7 mouse cellular contexts compared by ENCODE assay signal in the genomic region with DNA sequence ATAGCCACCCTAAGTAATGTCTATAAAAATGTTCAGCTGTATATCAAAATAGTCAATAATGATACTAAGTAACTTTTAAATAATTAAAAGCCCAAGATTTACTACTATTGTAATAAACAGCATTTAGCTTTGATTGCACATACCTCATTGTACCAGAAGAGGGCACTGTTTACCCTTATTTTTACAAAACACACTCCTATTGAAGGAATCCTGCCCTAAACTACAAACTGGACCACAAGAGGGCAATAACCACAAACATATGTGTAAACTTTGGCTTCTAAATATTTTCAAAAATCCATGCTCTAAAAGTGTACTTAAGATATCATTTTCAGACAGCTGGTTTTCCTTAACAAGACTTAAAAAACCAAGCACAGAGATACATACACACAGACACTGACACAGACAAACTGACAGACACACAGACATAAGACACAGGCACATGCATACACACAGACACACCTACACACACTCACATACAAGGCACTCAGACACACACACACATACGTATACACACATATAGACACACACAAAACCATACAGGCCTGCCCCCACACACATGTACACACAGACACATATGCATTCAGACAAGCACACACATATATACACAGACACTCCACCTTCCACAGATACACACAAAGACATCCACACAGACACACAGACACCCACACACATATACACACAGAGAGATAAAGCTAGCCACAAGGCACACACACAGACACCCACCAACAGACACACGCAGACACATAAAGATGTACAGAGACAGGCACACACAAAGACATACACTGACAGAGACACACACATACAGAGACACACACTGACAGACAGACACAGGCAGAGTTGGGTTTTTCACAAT. TPM values are rescaled to one million over a fixed set of nuclear protein-coding genes. Genes with fewer than 3 reads are reported as not detected.
DNase-seq lines count a peak whose midpoint lies in the region; ATAC-seq and TF ChIP-seq lines count a peak whose summit lies in the region.

No protein-coding gene starts in this region.

- CTCF ChIA-PET in Patski (lab: Charles Lee), result interaction anchor here (0.6 to 5.0 kb wide), 46 partner anchors 9 to 237 kb away, joined by 3 to 61 read pairs (median 5); a partner anchor contains a TSS

- H3K9ac ChIP-seq in hindbrain, embryonic 16.5 days (ENCODE audit: low read depth, low read length), result no peak overlapping the region
- H3K9ac ChIP-seq in liver, embryonic 14.5 days (replicated peaks), result no peak overlapping the region

- POLR2A ChIA-PET in Patski (lab: Charles Lee), result interaction anchor here (0.6 kb wide), 1 partner anchor 28 kb away, joined by 3 read pairs; no protein-coding TSS in a partner anchor

- peak; percentile 78 for TF ChIP-seq CTCF in Patski (IDR thresholded peaks at IDR 0.05)
- peak; percentile 81 for TF ChIP-seq CTCF in liver, embryonic 14.5 days (IDR thresholded peaks at IDR 0.05; ENCODE audit: low read depth)

- H3K36me3 ChIP-seq in hindbrain, embryonic 16.5 days (ENCODE audit: control insufficient read depth, insufficient read depth, low read length), result no peaks in the 10 kb centered on the region
- H3K36me3 ChIP-seq in liver, embryonic 14.5 days (replicated peaks; ENCODE audit: control insufficient read depth, insufficient read depth, low read depth), result no peaks in the 10 kb centered on the region

- no peak overlapping the region for H3K27ac ChIP-seq in hindbrain, embryonic 16.5 days (ENCODE audit: low read depth, low read length)
- no peak overlapping the region for H3K27ac ChIP-seq in liver, embryonic 14.5 days

- no peak overlapping the region for H3K4me3 ChIP-seq in hindbrain, embryonic 16.5 days (ENCODE audit: low read length)
- H3K4me3 ChIP-seq in liver, embryonic 14.5 days (ENCODE audit: insufficient read depth in 1 of 2, low read depth in 2 of 2, low read length in 2 of 2), result no peak overlapping the region

- no peaks in the 10 kb centered on the region for H3K27me3 ChIP-seq in Patski
- H3K27me3 ChIP-seq in hindbrain, embryonic 16.5 days (replicated peaks; ENCODE audit: control insufficient read depth, insufficient read depth, low read length), result no peaks in the 10 kb centered on the region
- H3K27me3 ChIP-seq in liver, embryonic 14.5 days (ENCODE audit: control insufficient read depth, insufficient read depth, low read length), result no peaks in the 10 kb centered on the region

- no peak overlapping the region for H3K4me2 ChIP-seq in hindbrain, embryonic 16.5 days (ENCODE audit: low read length)
- no peak overlapping the region for H3K4me2 ChIP-seq in liver, embryonic 14.5 days (ENCODE audit: low read depth)

- in situ Hi-C loops in Patski (cut with MboI; ENCODE audit: low pct_unique_long_range_greater_than_20kb), result loop anchor here (25.0 kb wide), 1 partner anchor 741 kb away; a partner anchor contains a TSS

- DNase-seq in ovary, postnatal 14 days (ENCODE audit: low spot score), result peak; percentile 49
- DNase-seq in ovary, adult 18-20 months (ENCODE audit: low spot score), result no peak
- DNase-seq in Patski (ENCODE audit: low read depth, low spot score), result peak; percentile 55
- DNase-seq in liver, embryonic 14.5 days (ENCODE audit: low read depth in 3 of 3, low spot score in 3 of 3), result peak; percentile 64 to 69 (median 68)
- DNase-seq in retina, adult 2 months (ENCODE audit: low read depth, low spot score), result peak; percentile 32

- TF ChIP-seq EP300 in liver, embryonic 14.5 days (IDR thresholded peaks at IDR 0.05; ENCODE audit: low read depth), result 0 out of 2 replicates have a peak, but pooled peaks have one; percentile 30

- no peaks in the 10 kb centered on the region for H3K9me3 ChIP-seq in hindbrain, embryonic 16.5 days (ENCODE audit: control insufficient read depth, low read length)
- H3K9me3 ChIP-seq in liver, embryonic 14.5 days (ENCODE audit: control insufficient read depth, low read length), result no peaks in the 10 kb centered on the region

- peak; percentile 69 for ATAC-seq in Patski
- peak; percentile 84 for ATAC-seq in common myeloid progenitor, adult 5-6 weeks (replicated peaks; ENCODE audit: low read depth, poor library complexity, severe bottlenecking)
- ATAC-seq in hindbrain, embryonic 16.5 days, result peak; percentile 71
- ATAC-seq in liver, embryonic 14.5 days (ENCODE audit: insufficient read depth), result peak; percentile 34; the same call in 1 of the 2 replicates

- H3K4me1 ChIP-seq in hindbrain, embryonic 16.5 days (ENCODE audit: control insufficient read depth, insufficient read depth, low read depth, low read length), result no peaks in the 10 kb centered on the region
- peaks cover 0 to 4% of the 10 kb centered on the region in 2 experiments; a peak in 2 of 4 replicates for H3K4me1 ChIP-seq in liver, embryonic 14.5 days (replicated peaks; ENCODE audit: control insufficient read depth in 2 of 2, insufficient read depth in 2 of 2, low read length in 1 of 2)

- 75% methylated on average over 2 of the region's 2 CpGs for WGBS in hindbrain, embryonic 16.5 days
- WGBS in liver, embryonic 14.5 days (ENCODE audit: insufficient replicate concordance), result 63% methylated on average over 2 of the region's 2 CpGs

RNA-seq across cellular contexts. Expression of a gene that starts 21.3 kb away (rescaled TPM):
- polyA plus RNA-seq in Patski (2021), result 68.3 TPM
- 363 and 432 TPM in 2 replicates for total RNA-seq in common myeloid progenitor, adult 5-6 weeks (2017)
- 53.9 and 59.3 TPM in 2 replicates for polyA plus RNA-seq in hindbrain, embryonic 16.5 days (2015; fragmentation: Nextera tagmentation; extraction: Ambion mirVana)
- polyA plus RNA-seq in liver, embryonic 14.5 days (2012; rRNA removed), result 62.8 and 96.9 TPM in 2 replicates
- polyA plus RNA-seq in liver, embryonic 14.5 days (2014; fragmentation: Nextera tagmentation; extraction: Ambion mirVana), result 27.6 and 29.1 TPM in 2 replicates

RNA-seq across cellular contexts. Expression of a gene that starts 46.7 kb away (rescaled TPM):
- 43.4 TPM for polyA plus RNA-seq in Patski (2021)
- total RNA-seq in common myeloid progenitor, adult 5-6 weeks (2017), result 7.9 and 15.4 TPM in 2 replicates
- 51.7 and 58.7 TPM in 2 replicates for polyA plus RNA-seq in hindbrain, embryonic 16.5 days (2015; fragmentation: Nextera tagmentation; extraction: Ambion mirVana)
- polyA plus RNA-seq in liver, embryonic 14.5 days (2012; rRNA removed), result 18.1 and 22.7 TPM in 2 replicates
- 41.4 and 42.9 TPM in 2 replicates for polyA plus RNA-seq in liver, embryonic 14.5 days (2014; fragmentation: Nextera tagmentation; extraction: Ambion mirVana)

Comparison
In these comparisons a context has a peak if more than half of its experiments do, and no peak if none do; other contexts are left out.
1. ATAC-seq: peak in every context shown above with its lines; median percentile 84 in common myeloid progenitor, adult 5-6 weeks; 71 in hindbrain, embryonic 16.5 days; 69 in Patski; 34 in liver, embryonic 14.5 days.